Mouse (Mus musculus) ES-E14 (cell line): ENCODE measurements at regions not wholly inside any gene's neighbourhood (a gene's known extent, or its start where the extent isn't known, plus 50 kb on each side); places are given as distances from the start of the nearest gene placed in this dataset.

ENCODE experiments used
- CHD2 ChIP-seq: IDR thresholded peaks from 2 replicates; pipeline ENCODE4 v1.6.1; 2014; ENCODE audit warnings: mild to moderate bottlenecking, low read depth, low read length, inconsistent platforms
- HCFC1 ChIP-seq: IDR thresholded peaks from 2 replicates; pipeline ENCODE4 v1.6.1; 2012; ENCODE audit warnings: low read length, inconsistent platforms, borderline replicate concordance; ENCODE audit not compliant: insufficient read depth
- MAFK ChIP-seq: IDR thresholded peaks from 2 replicates; pipeline ENCODE4 v1.6.1; 2014; ENCODE audit warnings: mild to moderate bottlenecking, low read depth, low read length, inconsistent platforms; ENCODE audit not compliant: insufficient read depth
- ZC3H11A ChIP-seq: IDR thresholded peaks from 2 replicates; pipeline ENCODE4 v1.6.1; 2012; ENCODE audit warnings: low read depth, mild to moderate bottlenecking, inconsistent platforms, low read length, borderline replicate concordance
- ZNF384 ChIP-seq: IDR thresholded peaks from 2 replicates; pipeline ENCODE4 v1.6.1; 2012; ENCODE audit warnings: low read depth, low read length, inconsistent platforms

DNA sequence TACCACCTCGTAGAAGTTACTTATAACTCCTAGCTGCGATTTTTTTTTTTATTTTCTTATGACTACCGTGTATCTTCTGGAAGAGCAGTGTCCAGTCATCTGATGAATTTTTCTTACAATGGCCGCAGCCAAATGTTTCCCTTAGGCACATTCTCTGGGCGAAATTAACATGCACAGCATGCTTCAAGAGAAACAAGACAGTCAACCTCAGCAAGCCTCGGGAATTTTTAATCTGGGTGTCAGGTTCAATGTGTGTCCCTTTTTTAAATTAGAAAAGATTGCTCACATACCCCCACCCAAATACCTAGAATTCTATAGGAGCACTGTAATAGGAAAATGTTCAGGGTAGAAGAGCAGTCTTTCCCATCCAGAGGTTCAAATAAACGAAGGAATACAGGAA lies 136.8 kb downstream of the Irs2 start:
- no peak for TF ChIP-seq ZC3H11A
- no peak for TF ChIP-seq CHD2
- TF ChIP-seq MAFK = no peak
- no peak for TF ChIP-seq HCFC1
- no peak for TF ChIP-seq ZNF384
